Mouse (Mus musculus) frontal cortex, postnatal 36 days (tissue): ENCODE measurements around the gene Wnt5b.

Experiments used
- DNase-seq, 2 experiments: peaks; one replicate each; pipeline ENCODE4 v3.0.0; 2022; ENCODE audit warnings: low spot score in 2 of 2

Gene Wnt5b

GRCm38 (mm10) chr6:119387801-119388649 lies 156.1 kb downstream of the Wnt5b start:
- DNase-seq, result peak; percentile 12 to 15

DNA sequence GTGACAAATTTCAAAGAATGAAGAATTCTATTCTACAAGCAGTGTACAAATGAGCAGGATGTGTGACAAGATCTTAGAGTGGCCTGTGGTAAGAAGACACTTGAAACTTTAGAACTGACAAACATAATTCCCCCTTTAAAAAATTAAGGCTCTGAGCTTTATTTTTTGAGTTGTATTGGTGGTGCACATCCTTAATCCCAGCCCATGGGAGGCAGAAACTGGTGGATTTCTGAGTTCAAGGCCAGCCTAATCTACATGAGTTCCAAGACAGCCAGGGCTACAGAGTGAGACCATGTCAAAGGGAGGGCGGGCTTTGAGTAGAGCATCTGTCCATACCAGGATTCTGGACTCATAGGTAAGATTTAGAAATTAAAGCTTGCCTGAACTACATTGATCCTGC lies 157.3 kb downstream of the Wnt5b start:
- no peak for DNase-seq

DNA sequence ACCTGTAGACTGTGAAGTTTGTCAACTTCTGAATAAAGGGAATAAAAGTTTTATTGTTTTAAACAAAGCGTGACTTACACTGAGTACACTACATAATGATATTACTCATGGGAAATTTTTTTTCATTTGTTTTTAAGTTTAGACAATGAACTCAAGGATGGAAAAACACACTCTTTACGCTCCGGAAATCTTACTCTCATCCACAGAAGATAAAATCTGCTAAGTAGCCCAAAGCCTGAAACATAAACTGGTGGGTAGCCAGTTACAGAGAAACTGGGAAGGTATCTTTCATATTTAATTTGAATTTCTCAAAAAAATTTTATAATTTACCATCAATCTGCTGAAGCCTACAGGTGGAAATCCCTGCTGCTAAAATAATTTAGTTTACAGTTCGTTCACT lies 157.7 kb downstream of the Wnt5b start:
- no peak for DNase-seq

- DNase-seq, result no peak
Observed at GRCm38 (mm10) chr6:119385668-119386067, 158.5 kb downstream of the Wnt5b start.
